Mouse (Mus musculus) cerebral cortex, adult 2 months (tissue): ENCODE data around the gene Duxbl2.

Experiments used
- WGBS: fragments of 180-500 bp; shearing (Covaris S2); methylation state at CpG from one replicate; pipeline ENCODE4 v1.1.7; 2018; 5-methylcytosine and 5-hydroxymethylcytosine counted together

The Duxbl2 gene

GRCm38 (mm10) chr14:26118150-26118549 is at the start of gene Duxbl2:
TSS of gene Duxbl2 (plus strand) at chr14:26118349.
- no CpG with 5 or more reads among the region's 7 CpGs for WGBS

DNA sequence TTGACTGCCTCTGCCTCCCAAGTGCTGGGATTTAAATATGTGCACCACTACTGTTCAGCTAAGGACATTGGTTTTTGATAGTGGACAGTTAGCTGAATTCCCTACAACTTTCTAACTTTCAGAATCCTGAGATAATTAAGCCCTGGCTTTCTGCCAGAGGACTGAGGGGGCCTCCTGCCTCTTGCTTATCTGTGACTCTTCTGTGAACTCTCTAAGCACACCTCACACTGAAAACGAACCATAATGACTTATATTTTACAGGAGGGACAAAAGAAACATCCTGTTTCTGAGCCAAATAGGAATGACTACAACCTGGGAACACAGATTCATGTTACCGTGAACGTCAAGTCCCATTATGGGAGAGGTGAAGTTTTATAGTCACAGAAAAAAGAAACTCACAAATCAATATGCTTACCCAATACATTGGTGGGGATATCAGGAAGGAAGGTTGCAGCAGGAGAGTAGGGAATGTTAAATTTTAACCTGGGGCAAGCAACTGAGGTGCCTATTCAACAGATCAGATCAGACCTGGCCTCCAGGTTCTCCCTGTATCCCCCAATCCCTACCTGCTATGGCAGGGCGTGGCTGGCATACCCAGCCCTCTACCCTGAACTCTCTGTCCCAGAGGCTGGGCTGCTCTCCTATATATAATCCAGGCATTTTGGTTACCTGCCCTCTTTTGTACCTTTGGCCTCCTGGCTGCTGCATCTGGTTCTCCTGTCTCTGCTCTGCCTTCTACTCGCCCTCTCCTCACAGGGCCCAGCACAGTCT is 41.3 kb upstream of the Duxbl2 start:
- no CpG with 5 or more reads among the region's 5 CpGs for WGBS

DNA sequence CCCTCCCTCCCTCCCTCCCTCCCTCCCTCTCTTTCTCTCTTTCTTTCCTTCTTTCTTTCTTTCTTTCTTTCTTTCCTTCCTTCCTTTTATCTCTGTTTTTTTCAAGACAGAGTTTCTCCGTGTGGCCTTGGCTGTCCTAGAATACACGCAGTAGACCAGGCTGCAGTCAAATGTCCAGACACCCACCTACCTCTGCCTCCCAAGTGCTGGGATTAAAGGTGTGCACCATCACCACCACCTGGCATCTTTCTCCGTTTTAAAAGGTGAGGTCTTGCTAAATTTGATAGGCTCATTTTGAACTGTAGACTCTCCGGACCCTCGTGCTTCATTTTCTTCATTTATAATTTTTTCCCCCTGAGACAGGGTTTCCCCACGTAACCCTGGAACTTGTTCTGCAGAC is 36.9 kb upstream of the Duxbl2 start, which contains the start of gene Cphx2:
Cphx2 (plus strand) TSS at position 301 of the 400 bp plus-strand sequence.
- WGBS = no CpG with 5 or more reads among the region's 6 CpGs

- no CpG with 5 or more reads among the region's 1 CpGs for WGBS
Measured at GRCm38 (mm10) chr14:26081997-26082396, 36.2 kb upstream of the Duxbl2 start, which contains the start of gene Cphx3. TSS of gene Cphx3 (plus strand) at chr14:26082297.

GRCm38 (mm10) chr14:26097622-26098021 is 20.5 kb upstream of the Duxbl2 start:
- no CpG with 5 or more reads among the region's 3 CpGs for WGBS

DNA sequence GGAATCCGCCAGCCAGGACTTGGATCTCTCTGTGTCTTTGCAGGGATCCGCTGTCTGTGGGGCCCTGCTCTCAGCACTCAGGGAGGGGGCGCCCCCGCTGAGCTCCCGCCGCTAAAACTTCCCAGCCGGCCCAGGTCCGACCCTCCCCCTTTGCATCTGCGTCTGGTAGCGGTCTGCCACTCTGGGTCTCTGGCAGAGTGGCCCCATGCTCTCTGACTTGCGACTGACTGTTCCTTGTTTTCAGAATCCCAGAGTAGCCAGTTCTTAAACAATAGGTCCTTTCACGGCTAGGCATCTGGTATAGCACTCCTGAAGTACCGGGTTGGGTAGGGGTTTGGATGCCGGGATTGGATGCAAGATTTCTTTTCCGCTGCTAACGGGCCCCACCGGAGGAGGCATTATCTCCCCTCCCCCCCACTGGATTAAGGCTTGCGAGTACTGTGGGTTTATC is 426 bp downstream of the Duxbl2 start:
- WGBS = no CpG with 5 or more reads among the region's 18 CpGs

- WGBS = no CpG with 5 or more reads among the region's 7 CpGs
Measured at GRCm38 (mm10) chr14:26119095-26119494, 946 bp downstream of the Duxbl2 start.

- WGBS = no CpG with 5 or more reads among the region's 2 CpGs
Measured at GRCm38 (mm10) chr14:26147095-26147494, 28.9 kb downstream of the Duxbl2 start.

- no CpG with 5 or more reads among the region's 7 CpGs for WGBS
Measured at GRCm38 (mm10) chr14:26156032-26156431, 37.9 kb downstream of the Duxbl2 start.

GRCm38 (mm10) chr14:26161156-26161555 is 43.0 kb downstream of the Duxbl2 start:
- no CpG with 5 or more reads among the region's 9 CpGs for WGBS

- no CpG with 5 or more reads among the region's 5 CpGs for WGBS
Measured at GRCm38 (mm10) chr14:26162423-26162822, 44.3 kb downstream of the Duxbl2 start.

DNA sequence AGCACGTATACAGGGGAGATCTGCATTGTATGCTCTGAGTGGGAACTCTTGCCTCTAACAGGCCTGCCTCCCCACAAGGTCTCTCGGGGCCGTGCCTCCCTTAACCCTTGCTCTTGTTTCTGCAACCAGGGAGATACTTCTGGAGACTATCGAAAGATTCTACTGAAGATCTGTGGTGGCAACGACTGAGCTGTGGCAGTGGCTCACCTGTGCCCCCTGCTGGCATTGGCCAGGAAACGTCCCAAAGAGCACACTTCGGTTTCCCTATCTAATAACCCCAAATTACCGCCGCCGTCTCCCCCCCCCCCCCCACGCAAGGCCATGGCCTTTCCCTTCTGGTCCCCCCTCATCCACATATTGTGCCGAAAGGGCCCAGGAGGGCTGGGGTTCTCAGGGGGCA is 47.1 kb downstream of the Duxbl2 start:
- WGBS = no CpG with 5 or more reads among the region's 12 CpGs

DNA sequence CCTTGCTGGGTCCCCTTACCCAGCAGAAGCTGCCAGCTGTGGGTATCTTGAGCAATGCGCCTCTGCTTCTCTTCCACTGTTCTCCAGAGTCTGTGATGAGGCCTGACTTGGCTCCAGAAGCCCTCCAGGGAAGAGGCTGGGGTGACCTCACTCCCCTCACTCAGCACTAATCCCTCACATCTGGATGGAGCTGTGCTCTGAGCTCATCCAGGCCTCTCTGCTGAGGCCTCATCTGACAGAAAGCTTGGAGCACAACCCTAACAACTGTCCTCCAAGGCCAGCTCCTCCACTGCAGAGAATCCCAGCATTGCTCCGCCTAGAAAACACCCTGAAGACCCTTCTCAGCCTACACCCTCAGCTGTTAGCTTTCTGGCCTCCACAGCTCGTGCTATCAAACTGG is 55.8 kb downstream of the Duxbl2 start:
- no CpG with 5 or more reads among the region's 3 CpGs for WGBS

DNA sequence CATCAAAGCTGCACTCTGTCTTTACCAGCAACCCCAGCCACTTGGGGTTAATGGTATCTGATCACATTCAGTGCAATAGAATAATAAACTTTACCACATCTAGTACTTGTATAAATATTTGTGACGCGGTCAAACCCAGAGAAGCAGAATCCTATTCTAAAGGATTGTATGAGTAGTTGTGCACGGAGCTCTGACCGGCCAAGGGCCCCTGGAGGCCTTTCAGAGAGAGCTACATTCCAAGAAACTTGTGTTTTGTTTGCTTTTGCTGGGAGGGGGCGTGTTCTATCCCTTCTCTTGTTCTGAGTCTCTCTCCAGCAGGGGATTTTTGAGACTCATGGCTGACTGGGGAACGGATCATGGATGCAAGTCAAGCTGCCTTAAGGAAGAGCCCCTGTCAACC is 56.9 kb downstream of the Duxbl2 start:
- WGBS = no CpG with 5 or more reads among the region's 6 CpGs
